Mouse (Mus musculus): ENCODE measurements around the gene Hvcn1. TPM values are rescaled to one million over a fixed set of nuclear protein-coding genes. Genes with fewer than 3 reads are reported as not detected.
A peak's percentile ranks its signal among the peaks of the same experiment; 100 is the strongest.
"Not testable (repeated sequence)": the region's sequence is repeated elsewhere in the genome, so short reads cannot be mapped to it uniquely, and the experiment has no call there.

Gene Hvcn1
- polyA plus RNA-seq, 1 experiment from 2014 or later = 9.8 TPM

DNA sequence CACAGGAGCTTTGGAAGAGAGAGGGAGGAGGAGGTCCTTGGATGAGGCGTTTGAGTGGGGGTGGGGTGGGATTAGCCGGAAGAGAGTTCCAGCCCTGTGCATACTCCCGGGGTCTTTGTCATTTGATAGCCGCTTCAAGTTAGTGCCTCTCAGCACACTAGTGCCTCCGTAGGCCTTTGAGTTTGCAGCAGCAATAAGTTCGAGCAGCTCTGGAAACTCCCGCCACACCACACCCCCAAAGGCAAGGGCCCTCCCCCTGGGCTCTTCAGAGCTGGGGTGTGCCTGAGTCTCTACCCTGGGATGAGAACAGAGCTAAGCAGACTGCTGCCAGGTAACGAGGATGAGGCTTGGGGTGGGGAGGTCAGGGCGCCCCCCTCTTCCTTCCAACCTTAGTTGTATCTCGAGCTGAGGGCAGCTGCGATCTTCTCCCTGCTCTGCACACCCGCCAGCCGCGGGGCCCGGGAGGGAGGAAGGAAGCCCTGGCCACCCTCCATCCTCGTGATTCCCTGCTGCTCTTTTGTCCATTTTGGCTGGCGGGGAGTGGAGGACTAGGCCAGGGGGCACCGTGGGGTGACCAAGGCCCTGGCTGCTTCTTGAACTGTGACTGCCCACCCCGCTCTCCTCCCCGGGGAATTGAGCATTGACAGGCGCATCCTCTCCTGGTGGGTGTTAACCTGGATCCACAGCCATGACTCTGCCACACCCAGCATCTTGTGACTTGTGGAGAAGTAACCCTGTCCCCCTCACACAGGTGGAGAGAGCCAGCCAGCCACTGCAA, 3.2 kb downstream of the Hvcn1 start:
- no peaks in the 10 kb centered on the region for H3K36me3 ChIP-seq
- H3K9me3 ChIP-seq = no peaks in the 10 kb centered on the region
- H3K4me2 ChIP-seq (replicated peaks) = peak overlapping the region; percentile 68
- H3K27me3 ChIP-seq = no peaks in the 10 kb centered on the region
- ATAC-seq (ENCODE audit: low FRiP score, low read depth) = peak; percentile 88
- H3K4me3 ChIP-seq = peak overlapping the region; percentile 41
- H3K4me1 ChIP-seq = peaks cover 17% of the 10 kb centered on the region
- peak overlapping the region; percentile 67 for H3K9ac ChIP-seq
- 8% methylated on average over 21 of the region's 21 CpGs for WGBS
- peak overlapping the region; percentile 33; the same call in 1 of the 2 replicates for H3K27ac ChIP-seq

DNA sequence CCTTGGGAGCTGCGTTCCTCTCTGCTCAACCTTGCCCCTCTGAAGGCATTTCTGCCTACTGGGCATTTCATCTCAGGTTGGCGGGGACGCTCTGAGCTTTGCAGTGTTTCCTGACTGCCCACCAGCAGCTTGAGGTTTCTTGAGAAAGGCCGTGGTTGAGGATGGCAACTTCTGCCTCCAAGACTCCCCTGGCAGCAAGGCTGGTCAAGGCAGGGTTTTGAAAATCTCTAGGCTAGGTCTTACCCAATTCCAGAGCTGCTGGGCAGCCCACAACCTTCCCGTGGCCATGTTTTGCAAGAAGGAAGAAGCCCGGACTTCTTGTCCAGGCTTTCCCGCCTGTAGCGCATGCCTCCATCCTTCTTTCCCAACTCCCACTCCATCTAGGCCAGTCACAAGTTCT, 4.3 kb downstream of the Hvcn1 start:
- WGBS = 92% methylated on average over 8 of the region's 8 CpGs
- ATAC-seq (ENCODE audit: low FRiP score, low read depth) = no peak

GRCm38 (mm10) chr5:122212125-122212524, 5.5 kb downstream of the Hvcn1 start:
- Histone ChIP-seq H3K27ac (no peak overlapping the region), H3K9me3 (no peaks in the 10 kb centered on the region), H3K4me3 (no peak overlapping the region), H3K36me3 (no peaks in the 10 kb centered on the region), H3K9ac (no peak overlapping the region), H3K4me1 (peaks cover 17% of the 10 kb centered on the region), H3K27me3 (no peaks in the 10 kb centered on the region), H3K4me2 (replicated peaks) (no peak overlapping the region)
- ATAC-seq (ENCODE audit: low FRiP score, low read depth) = no peak
- 87% methylated on average over 8 of the region's 8 CpGs for WGBS

More for the DNA sequence above, 4.3 kb downstream of the Hvcn1 start:
- peaks cover 17% of the 10 kb centered on the region for H3K4me1 ChIP-seq
- H3K27ac ChIP-seq = no peak overlapping the region
- H3K36me3 ChIP-seq = no peaks in the 10 kb centered on the region
- H3K4me2 ChIP-seq (replicated peaks) = no peak overlapping the region
- H3K9ac ChIP-seq = no peak overlapping the region
- H3K27me3 ChIP-seq = no peaks in the 10 kb centered on the region
- no peak overlapping the region for H3K4me3 ChIP-seq
- no peaks in the 10 kb centered on the region for H3K9me3 ChIP-seq

- H3K4me2 ChIP-seq (replicated peaks); H3K4me3 ChIP-seq; H3K9ac ChIP-seq; ATAC-seq (ENCODE audit: low FRiP score, low read depth); H3K36me3 ChIP-seq; H3K9me3 ChIP-seq; H3K27me3 ChIP-seq; H3K27ac ChIP-seq: not testable (repeated sequence)
- peaks cover 17% of the 10 kb centered on the region for H3K4me1 ChIP-seq
- WGBS = 89% methylated on average over 1 of the region's 1 CpGs
Measured at GRCm38 (mm10) chr5:122212820-122213219, 6.2 kb downstream of the Hvcn1 start.

DNA sequence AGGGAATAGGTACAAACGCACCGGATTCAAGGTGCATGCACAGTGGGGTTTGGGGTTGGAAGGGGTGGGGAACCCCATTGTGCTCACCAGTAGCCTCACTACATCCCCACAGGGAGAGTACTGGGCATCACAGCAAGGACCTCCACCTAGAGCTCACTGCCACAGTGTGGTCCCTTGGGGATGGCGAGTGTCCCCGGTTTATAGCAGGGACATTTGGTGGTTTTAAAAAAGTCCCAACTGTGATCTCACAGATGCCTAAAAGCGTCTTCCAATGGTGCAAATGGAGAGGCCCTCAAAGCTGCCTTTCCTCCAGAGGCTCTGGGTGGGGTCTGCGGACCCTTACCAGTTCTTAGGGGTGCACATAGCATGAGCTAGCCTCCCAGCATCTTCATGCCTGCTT, 7.3 kb downstream of the Hvcn1 start:
- WGBS = 82% methylated on average over 6 of the region's 6 CpGs
- no peak for ATAC-seq (ENCODE audit: low FRiP score, low read depth)

DNA sequence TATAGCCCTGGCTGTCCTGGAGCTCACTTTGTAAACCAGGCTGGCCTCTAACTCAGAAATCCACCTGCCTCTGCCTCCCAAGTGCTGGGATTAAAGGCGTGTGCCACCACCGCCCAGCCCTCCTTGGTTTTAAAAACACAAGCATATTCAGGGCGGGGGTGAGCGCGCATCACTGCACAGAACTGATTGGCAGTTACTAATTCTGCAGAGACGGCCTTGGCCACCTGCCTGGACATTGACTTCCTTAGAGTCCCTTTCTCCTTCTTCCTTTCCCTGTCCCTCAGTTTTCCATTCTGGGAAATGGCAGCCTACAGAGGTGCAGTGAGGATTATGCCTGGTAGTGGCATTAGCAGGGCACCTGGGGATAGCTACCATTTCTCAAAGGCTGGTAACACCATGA, 11.0 kb downstream of the Hvcn1 start:
- WGBS = 91% methylated on average over 6 of the region's 6 CpGs
- no peak for ATAC-seq (ENCODE audit: low FRiP score, low read depth)

More for the DNA sequence above, 7.3 kb downstream of the Hvcn1 start:
- H3K9me3 ChIP-seq = no peaks in the 10 kb centered on the region
- no peaks in the 10 kb centered on the region for H3K36me3 ChIP-seq
- peaks cover 14% of the 10 kb centered on the region for H3K4me1 ChIP-seq
- H3K9ac ChIP-seq = no peak overlapping the region
- no peak overlapping the region for H3K4me2 ChIP-seq (replicated peaks)
- no peak overlapping the region for H3K4me3 ChIP-seq
- H3K27ac ChIP-seq = no peak overlapping the region
- H3K27me3 ChIP-seq = no peaks in the 10 kb centered on the region

GRCm38 (mm10) chr5:122218109-122218905, 11.7 kb downstream of the Hvcn1 start:
- WGBS = 83% methylated on average over 12 of the region's 12 CpGs
- Histone ChIP-seq H3K27me3 (no peaks in the 10 kb centered on the region), H3K9me3 (no peaks in the 10 kb centered on the region), H3K36me3 (no peaks in the 10 kb centered on the region), H3K4me1 (peaks cover 19% of the 10 kb centered on the region), H3K27ac (no peak overlapping the region), H3K4me3 (no peak overlapping the region), H3K9ac (no peak overlapping the region), H3K4me2 (replicated peaks) (no peak overlapping the region)
- ATAC-seq (ENCODE audit: low FRiP score, low read depth) = no peak

More for the DNA sequence above, 11.0 kb downstream of the Hvcn1 start:
- H3K36me3 ChIP-seq = no peaks in the 10 kb centered on the region
- no peak overlapping the region for H3K4me2 ChIP-seq (replicated peaks)
- no peak overlapping the region for H3K4me3 ChIP-seq
- no peaks in the 10 kb centered on the region for H3K27me3 ChIP-seq
- H3K9me3 ChIP-seq = no peaks in the 10 kb centered on the region
- H3K9ac ChIP-seq = no peak overlapping the region
- H3K27ac ChIP-seq = no peak overlapping the region
- H3K4me1 ChIP-seq = peaks cover 19% of the 10 kb centered on the region

GRCm38 (mm10) chr5:122218928-122219327, 12.3 kb downstream of the Hvcn1 start:
- 82% methylated on average over 7 of the region's 7 CpGs for WGBS
- Histone ChIP-seq H3K27ac (no peak overlapping the region), H3K4me3 (no peak overlapping the region), H3K9ac (no peak overlapping the region), H3K4me2 (replicated peaks) (no peak overlapping the region), H3K9me3 (no peaks in the 10 kb centered on the region), H3K27me3 (no peaks in the 10 kb centered on the region), H3K4me1 (peaks cover 19% of the 10 kb centered on the region), H3K36me3 (no peaks in the 10 kb centered on the region)
- ATAC-seq (ENCODE audit: low FRiP score, low read depth) = no peak

GRCm38 (mm10) chr5:122219655-122220629, 13.3 kb downstream of the Hvcn1 start:
- peak overlapping the region; percentile 19; the same call in 1 of the 2 replicates for H3K9ac ChIP-seq
- peak overlapping the region; percentile 33; the same call in 1 of the 2 replicates for H3K27ac ChIP-seq
- no peak overlapping the region for H3K4me2 ChIP-seq (replicated peaks)
- no peaks in the 10 kb centered on the region for H3K9me3 ChIP-seq
- H3K4me1 ChIP-seq = peaks cover 19% of the 10 kb centered on the region
- WGBS = 47% methylated on average over 18 of the region's 18 CpGs
- H3K4me3 ChIP-seq = no peak overlapping the region
- no peak for ATAC-seq (ENCODE audit: low FRiP score, low read depth)
- H3K27me3 ChIP-seq = no peaks in the 10 kb centered on the region
- H3K36me3 ChIP-seq = no peaks in the 10 kb centered on the region

DNA sequence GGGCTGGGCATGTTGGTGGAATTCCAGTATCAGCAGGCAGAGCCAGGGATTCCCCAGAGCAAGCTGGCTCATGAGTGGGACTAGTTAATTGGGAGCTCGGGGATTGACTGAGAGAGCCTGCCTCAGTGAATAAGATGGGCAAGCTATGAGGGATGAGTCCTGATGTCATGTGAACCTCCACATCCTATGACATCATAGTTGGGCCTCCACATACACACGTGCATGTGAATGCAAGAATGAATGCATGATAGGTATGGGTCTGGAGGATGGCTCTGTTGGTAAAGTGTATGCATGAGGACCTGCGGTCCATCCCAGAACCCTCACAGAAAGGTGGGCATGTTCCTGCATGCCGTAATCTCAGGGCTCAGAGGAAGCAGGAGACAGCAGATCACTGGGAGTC, 14.5 kb downstream of the Hvcn1 start:
- Histone ChIP-seq H3K27me3 (no peaks in the 10 kb centered on the region), H3K36me3 (no peaks in the 10 kb centered on the region), H3K4me2 (replicated peaks) (no peak overlapping the region), H3K4me3 (no peak overlapping the region), H3K27ac (no peak overlapping the region), H3K9ac (0 out of 2 replicates have a peak overlapping the region, but pooled peaks have one; percentile 1), H3K9me3 (no peaks in the 10 kb centered on the region), H3K4me1 (peaks cover 19% of the 10 kb centered on the region)
- 85% methylated on average over 4 of the region's 4 CpGs for WGBS
- ATAC-seq (ENCODE audit: low FRiP score, low read depth) = no peak

- peaks cover 7% of the 10 kb centered on the region; the same call in 1 of the 2 replicates for H3K9me3 ChIP-seq
- no peak for ATAC-seq (ENCODE audit: low FRiP score, low read depth)
- 89% methylated on average over 2 of the region's 2 CpGs for WGBS
- peaks cover 18% of the 10 kb centered on the region for H3K4me1 ChIP-seq
- no peak overlapping the region for H3K4me2 ChIP-seq (replicated peaks)
- no peaks in the 10 kb centered on the region for H3K36me3 ChIP-seq
- H3K27me3 ChIP-seq = no peaks in the 10 kb centered on the region
- H3K4me3 ChIP-seq = no peak overlapping the region
- no peak overlapping the region for H3K27ac ChIP-seq
- H3K9ac ChIP-seq = no peak overlapping the region
Measured at GRCm38 (mm10) chr5:122224291-122224690, 17.7 kb downstream of the Hvcn1 start.
